Mouse (Mus musculus): ENCODE data around the gene Vwa8. TPM values are rescaled to one million over a fixed set of nuclear protein-coding genes. Genes with fewer than 3 reads are reported as not detected.
A peak's percentile ranks its signal among the peaks of the same experiment; 100 is the strongest.

Gene Vwa8
- total RNA-seq (2014; fragmentation: Nextera tagmentation) (9.3 and 12.2 TPM in 2 replicates), total RNA-seq (2017) (11.8 and 19.9 TPM in 2 replicates)

DNA sequence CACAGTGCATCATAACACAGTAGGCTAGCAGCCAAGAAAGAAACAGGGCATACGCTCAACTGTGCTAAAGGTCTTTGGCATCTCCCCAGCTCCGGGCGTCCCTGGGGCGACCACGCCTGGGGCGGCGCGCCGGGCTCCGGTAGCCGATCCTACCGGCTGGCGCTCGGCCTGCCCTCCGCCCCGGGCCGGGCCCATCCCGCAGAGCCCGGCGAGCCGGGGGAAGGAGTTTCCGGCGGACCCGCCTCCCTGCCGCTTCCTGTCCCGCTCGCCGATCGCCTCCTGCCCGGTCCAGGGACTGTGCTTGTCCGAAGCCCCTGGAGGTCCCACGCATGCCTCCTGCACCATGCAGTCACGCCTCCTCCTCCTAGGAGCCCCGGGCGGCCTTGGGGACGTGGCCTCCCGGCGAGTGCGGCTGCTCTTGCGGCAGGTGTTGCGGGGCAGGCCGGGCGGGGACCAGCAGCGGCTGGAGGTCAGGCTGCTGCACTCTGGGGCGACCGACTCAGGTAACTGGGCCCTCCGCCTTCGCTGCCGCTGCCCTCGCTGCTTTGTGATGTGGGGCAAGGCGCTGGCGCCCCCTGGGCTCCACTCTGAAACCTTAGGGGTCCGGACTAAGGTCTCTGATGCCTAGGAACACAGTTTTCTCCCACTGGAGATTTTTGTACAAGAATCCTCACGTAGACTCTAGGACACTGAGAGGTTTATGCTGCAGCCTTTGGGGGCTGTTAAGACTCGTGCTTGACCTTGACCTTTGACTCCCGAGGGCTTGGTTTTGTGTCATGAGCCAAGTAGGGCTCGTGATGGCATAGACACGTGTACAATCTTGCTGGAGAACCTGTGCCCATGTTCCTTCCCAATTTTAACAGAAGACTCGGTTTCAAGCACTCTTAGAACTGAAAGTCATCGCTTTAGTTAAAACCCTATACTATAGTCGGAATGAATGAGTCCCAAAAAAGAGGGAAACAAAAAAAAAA is at the start of gene Vwa8:
Gene Vwa8, plus strand, starts transcription at position 112 of the 971 bp plus-strand sequence.
- ATAC-seq (replicated peaks; ENCODE audit: low FRiP score, low TSS enrichment, poor library complexity, severe bottlenecking) = peak; percentile 68

DNA sequence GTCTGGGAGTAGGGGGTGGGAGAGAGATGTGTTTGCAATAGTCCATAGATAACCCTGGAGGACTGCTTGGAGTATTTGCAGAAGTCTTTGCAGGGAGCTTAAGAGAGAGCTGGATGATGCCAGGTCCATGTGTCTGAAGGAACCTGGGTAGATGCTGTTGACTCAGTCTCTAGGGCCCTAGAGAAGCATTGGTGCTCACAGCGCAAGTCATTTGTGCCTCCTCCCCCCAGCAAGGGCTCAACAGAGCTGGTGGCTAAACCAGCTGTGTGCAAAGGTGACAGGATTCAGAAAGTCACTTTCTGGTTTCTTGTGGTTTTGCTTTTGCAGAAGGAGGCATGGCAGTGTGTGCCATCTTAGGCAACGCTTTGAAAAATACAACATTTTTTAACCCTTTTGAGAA is 46.5 kb upstream of the Vwa8 start:
- no peak for ATAC-seq (replicated peaks; ENCODE audit: low FRiP score, low TSS enrichment, poor library complexity, severe bottlenecking)

DNA sequence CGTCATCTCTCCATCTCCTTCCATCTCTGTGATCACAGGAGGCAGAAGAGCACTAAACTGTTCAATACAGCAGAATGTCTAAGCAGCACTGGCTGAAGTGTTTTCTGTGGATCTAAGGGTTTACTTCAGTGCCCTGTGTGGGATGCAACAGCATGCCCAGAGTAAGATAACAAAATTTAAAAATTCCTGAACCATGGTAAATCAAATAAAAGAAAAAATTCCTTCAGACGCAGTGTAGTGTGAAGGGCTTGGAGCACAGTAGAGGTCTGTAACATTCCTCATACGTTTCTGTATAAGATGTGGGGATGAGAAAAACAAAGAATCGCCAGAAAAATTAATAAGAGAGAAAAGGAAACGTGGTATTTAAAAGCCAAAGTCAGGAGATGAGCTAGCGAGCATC is 44.9 kb upstream of the Vwa8 start:
- no peak for ATAC-seq (replicated peaks; ENCODE audit: low FRiP score, low TSS enrichment, poor library complexity, severe bottlenecking)

DNA sequence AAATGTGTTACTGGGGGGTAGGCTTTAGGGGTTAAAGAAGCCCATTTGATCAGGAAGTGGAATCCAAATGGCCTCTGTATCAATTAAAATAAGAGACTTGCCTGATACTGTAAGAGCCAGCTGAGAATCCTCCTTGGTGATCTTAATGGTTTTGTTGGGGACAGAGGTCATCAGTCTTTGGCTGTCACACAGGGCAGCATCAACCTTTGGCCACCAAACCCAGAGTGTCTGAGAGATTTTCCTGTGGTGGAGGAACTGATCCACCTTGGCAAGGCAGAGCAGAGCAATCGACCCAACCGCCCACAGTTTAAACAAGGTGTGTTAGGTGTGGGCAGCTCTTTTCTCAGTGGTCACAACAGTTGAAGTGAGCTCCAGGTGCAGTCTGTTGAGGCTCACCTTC is 36.0 kb upstream of the Vwa8 start:
- ATAC-seq (replicated peaks; ENCODE audit: low FRiP score, low TSS enrichment, poor library complexity, severe bottlenecking) = no peak

DNA sequence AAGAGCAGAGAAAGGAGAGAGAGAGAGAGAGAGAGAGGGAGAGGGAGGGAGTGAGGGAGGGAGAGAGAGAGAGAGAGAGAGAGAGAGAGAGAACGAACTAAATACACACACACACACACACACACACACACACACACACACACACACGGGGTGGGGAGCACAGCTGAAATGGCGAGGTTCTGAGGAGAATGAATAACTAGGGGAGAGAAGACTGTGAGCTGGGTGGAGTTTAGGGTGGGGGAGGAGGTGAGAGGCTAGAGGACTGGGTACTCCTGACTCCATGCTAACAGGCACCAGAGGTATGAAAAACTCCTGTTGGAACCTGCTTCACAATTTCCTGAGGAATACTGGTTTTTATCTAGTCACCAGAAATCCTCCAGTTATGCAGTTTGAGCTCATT is 32.4 kb upstream of the Vwa8 start:
- no peak for ATAC-seq (replicated peaks; ENCODE audit: low FRiP score, low TSS enrichment, poor library complexity, severe bottlenecking)

DNA sequence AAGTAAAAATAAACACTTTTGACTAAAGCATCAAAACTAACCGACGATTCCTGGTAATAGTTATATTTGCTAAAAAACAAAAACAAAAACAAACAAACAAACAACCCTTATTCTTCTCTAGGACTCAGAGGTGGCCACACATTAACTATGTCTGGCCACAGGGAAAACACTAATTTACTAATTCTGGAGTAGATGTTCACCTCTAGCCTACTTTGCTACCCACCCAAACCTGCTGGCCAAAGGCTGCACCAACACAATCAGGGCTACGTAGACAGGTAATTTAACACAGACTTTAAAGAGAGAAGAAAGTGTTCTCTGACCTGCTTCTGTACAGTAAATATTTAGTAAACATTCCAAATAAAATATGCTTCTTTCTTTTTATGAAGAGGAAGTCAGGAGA is 31.2 kb upstream of the Vwa8 start:
- ATAC-seq (replicated peaks; ENCODE audit: low FRiP score, low TSS enrichment, poor library complexity, severe bottlenecking) = no peak

DNA sequence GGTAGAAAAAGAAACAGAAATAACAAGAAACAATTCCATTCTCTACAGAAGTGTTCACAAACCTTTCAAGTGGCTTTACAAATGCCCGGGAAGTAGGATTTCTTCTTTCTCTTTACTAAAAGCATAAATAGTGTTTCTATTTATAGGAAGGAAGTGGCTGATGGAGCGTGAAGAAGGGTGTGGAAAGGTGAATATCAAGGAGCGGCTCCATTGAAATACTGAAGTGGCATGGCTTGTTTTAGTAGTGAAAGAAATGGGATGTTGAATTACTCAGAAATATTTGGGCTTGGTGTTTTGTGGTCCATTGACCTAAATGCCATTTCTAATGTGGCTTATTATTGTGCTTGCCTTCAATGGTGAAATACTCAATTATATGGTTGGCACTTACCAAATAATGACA is 30.4 kb upstream of the Vwa8 start:
- no peak for ATAC-seq (replicated peaks; ENCODE audit: low FRiP score, low TSS enrichment, poor library complexity, severe bottlenecking)

DNA sequence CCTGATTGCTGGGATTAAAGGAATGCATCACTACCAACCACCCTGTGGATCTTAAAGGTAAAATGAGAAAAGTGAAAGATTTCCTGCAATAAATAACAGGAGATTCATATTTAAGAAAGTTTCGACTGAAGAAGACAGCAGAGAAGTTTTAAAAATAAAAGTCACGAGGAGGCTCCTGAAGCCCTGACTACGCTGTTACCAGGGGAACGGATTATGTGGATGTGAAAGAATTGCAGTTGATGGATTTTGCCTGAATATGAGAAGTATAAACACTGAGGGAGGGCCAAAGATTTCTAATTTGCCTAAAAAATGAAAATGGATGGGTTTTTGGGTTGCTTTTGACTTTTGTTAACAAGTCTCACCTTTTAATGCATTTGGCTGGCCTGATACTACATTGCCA is 24.8 kb upstream of the Vwa8 start:
- ATAC-seq (replicated peaks; ENCODE audit: low FRiP score, low TSS enrichment, poor library complexity, severe bottlenecking) = no peak

DNA sequence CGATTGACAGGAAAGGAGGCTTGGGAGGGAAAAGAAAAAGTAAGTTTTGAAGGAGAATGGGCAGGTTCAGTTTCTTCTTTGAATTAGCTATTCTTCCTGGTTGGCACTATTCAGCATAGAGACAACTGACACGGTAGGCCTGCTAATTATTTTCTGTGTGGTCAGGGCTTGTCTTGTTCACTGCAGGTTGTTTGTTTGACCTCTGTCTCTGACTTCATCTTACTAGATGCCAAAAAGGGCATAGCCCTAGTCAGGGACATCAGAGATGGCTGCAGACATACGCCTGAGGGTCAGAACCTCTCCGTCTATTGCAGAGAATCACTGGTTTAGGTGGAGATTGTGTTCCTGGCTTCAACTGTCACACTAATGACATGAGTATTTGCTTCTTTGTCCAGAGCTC is 24.3 kb upstream of the Vwa8 start:
- no peak for ATAC-seq (replicated peaks; ENCODE audit: low FRiP score, low TSS enrichment, poor library complexity, severe bottlenecking)

DNA sequence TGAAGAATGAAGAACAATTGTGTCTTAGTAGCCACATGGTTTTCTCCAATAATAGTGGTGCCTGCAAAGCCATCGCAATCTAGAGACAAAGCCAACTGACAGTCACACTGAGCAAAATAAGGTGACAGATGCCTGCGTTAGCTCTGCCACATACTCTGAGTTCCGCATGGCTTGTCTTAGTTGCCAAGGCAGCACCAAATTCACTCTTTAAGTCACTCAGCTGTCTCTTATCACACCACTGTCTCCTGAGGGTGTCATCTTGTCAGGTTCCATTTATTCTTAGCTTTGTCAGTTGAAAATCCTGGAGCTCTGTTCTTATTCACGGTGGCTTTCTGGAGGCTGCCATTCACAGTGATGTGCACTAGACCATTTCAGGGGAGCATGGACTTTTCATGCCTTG is 17.7 kb upstream of the Vwa8 start:
- ATAC-seq (replicated peaks; ENCODE audit: low FRiP score, low TSS enrichment, poor library complexity, severe bottlenecking) = no peak

DNA sequence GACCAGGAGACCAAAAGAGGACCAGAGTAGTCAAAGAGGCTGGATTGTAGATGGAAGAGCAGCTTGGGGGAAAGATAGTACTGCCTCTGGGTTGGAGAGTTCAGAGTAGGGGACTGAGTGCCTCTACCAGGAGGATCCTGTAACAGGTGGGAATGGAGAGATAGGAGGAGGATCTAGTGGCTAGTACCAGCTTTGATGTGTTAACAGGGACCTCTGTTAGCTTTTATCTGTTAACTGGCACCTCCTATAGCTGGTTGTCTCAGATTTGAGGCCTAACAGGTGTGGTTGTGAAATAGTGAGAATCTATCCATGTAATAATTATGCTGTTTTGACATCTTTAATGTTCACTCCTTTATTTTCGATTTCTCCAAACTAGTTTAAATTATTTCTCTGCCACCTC is 904 bp upstream of the Vwa8 start:
- ATAC-seq (replicated peaks; ENCODE audit: low FRiP score, low TSS enrichment, poor library complexity, severe bottlenecking) = peak; percentile 62

DNA sequence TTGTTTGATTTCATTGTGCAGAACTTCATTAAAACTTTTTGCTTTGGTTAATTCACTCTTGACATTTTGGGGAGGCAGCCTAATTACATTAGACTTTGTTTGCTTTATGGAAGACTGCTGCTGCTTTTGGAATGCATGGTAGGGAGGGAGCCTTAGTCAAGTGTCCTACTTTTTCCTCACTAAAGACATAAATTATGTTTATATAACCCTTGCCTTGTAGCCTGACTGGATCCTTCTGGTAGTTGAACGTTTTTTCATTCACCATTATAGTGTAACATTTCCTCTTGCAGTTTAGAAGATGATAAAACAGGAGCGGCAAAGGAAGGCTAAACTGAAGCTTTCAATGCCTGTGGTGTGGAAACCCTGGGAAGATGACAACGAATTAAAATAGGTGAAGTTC is 375 bp upstream of the Vwa8 start:
- ATAC-seq (replicated peaks; ENCODE audit: low FRiP score, low TSS enrichment, poor library complexity, severe bottlenecking) = no peak

DNA sequence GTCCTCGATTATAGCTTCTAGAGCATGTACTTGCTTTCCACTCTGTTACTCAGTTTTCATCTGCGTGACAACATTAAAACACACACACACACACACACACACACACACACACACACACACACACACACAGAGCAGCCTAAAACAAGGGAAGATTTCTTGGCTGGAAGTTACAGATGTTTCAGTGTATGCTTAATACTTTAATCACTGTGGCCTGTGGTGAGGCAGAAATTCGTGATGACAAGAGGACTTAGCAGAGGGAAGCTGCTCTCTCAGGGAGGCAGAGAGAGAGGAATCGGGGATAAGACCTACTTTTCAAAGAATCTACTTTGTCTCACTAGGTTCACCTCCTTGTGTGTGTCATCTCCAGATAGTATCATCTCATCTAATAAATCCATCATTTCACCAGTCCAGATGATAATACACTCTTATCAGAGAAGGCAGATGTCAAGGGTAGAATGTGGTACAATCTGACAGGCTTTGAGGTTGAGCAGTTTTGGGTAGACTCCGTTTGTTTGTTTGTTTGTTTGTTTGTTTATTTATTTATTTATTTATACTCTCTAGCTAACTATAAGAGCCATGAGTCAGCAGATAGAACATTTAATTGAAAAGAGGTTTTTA is 1.2 kb downstream of the Vwa8 start:
- ATAC-seq (replicated peaks; ENCODE audit: low FRiP score, low TSS enrichment, poor library complexity, severe bottlenecking) = peak; percentile 35

DNA sequence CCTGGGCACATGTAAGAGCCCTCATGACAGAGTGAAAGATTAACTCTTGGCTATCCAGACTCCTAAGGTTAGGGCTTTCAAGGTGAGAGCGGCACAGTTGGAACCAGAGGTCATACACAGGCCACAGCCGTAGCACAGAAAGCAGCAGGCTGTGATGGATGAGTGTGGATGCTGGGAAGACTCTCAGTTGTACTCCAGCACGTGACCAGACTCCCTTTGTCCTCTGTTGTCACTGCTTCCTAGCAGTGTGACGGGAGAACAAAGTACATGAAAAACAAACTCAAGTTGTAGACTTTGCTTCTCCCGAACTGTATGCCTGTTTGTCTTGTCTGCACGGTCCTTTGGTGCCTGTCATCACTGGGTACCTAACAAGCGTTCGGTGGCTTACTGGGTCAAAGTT is 1.8 kb downstream of the Vwa8 start:
- no peak for ATAC-seq (replicated peaks; ENCODE audit: low FRiP score, low TSS enrichment, poor library complexity, severe bottlenecking)

DNA sequence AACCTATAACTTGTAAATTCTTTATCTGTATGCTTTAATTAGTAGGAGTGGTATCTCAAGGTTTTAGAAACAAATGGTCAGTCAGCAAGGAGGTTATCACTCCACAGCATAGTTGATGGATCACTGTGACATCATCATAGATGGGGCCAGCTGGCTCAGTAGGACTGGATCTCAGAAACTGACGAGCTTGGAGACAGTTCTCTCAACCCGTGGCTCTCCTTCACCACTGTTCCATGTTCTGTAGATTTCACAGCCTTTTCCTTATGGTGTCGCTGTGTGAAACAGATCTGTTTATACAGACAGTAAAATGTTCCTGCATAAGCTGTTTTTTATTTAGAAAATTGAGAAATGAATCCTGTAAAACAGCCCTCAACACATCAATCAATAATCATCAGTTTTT is 2.5 kb downstream of the Vwa8 start:
- no peak for ATAC-seq (replicated peaks; ENCODE audit: low FRiP score, low TSS enrichment, poor library complexity, severe bottlenecking)

DNA sequence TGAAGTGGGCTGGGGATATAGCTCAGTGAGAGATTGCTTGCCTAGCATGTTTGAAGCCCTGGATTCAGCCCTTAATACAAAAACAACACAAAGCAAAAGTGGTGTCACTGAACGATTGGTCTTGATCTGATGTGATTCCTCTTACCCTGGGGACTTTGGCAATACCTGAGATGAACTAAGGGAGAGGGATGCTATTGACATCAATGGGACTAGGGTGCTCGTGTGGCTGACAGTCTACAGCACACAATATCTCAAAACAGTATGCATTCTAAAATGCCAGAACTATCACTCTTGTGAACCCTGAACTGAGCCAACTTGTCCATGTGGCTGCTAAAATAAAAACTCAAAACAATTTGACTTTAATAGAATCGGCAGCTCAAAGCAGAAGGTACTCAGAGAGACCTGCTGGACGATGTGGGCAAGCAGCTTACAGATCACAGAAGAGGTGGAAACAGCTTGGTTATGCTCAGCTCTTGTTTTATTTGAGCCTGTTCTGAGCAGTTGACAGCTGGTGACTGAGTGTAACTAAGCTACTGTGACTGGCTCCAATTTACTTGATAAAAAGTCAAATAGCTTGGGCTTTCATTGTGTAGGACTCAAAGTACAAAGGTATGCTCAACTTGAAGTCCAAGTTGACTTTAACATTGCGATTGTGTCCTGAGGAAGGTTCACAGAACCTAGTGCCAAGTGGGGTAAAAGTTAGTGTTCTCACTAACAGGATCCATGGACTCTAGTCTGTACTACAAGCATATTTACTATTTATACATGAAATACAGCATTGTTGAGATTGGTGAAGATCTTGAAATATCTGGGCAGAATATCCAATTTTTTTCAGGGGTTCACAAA is 3.8 kb downstream of the Vwa8 start:
- no peak for ATAC-seq (replicated peaks; ENCODE audit: low FRiP score, low TSS enrichment, poor library complexity, severe bottlenecking)

DNA sequence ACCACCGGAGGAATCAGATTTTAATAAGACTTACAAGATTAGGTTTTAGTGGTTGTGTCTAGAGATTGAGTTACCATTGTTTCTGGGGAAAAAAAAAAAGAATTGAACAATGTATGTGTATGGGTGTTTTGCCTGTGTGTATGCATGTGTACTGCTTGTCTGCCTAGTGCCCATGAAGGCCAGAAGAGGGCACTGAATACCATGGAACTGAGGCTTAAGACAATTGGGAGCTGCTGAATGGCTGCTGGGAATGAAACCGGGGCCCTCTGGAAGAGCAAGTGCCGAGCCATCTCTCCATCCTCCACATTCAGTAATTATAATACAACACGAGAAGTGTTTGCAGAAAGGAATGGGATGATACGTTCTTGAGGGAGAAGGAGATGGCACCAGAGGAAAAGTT is 12.3 kb downstream of the Vwa8 start:
- no peak for ATAC-seq (replicated peaks; ENCODE audit: low FRiP score, low TSS enrichment, poor library complexity, severe bottlenecking)

DNA sequence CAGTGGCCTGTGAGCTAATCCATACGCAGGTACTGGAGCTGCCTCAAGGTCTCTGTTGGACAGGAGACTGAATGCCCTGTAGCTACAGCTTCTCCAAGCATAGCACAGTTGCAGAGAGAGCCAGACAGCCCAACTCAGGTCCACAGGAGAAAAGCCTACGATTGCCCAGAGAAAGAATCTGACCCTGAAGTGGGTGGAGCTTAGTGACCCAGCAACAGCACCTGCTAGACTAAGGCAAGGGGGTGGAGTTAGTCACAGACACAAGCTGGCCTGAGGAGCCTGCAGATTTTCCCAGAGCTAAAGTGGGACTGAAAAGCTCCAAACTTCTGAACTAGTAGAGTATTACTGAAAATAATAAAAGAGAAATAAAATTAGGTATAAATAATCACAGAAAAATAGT is 21.2 kb downstream of the Vwa8 start:
- no peak for ATAC-seq (replicated peaks; ENCODE audit: low FRiP score, low TSS enrichment, poor library complexity, severe bottlenecking)

DNA sequence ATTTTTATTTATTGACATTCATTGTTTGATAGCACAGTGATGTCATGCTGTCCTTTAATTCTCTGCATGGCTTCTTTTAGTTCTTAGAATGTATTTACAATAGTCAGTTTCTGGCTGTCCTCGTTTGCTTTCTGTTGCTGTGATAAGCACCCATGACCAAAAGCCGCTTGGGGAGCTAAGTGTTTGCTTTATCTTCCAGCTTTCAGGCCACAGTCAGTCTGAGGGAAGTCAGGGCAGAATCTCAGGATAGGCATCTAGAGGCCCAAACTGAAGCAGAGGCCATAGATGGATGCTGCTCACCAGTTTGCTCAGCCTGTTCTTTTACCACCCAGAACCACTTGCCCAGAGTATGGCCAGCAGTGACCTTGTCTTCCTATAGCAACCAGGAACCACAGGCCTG is 28.3 kb downstream of the Vwa8 start:
- 0 out of 2 replicates have a peak, but pooled peaks have one; percentile 41 for ATAC-seq (replicated peaks; ENCODE audit: low FRiP score, low TSS enrichment, poor library complexity, severe bottlenecking)

Data from megakaryocyte-erythroid progenitor cell, adult 5-6 weeks (primary cell).